Mouse (Mus musculus) frontal cortex, postnatal 36 days (tissue): Measurements from ENCODE around the gene Adprh.

Experiments
- DNase-seq, 2 experiments: peaks; one replicate each; pipeline ENCODE4 v3.0.0; 2022; ENCODE audit warnings: low spot score in 2 of 2

Gene Adprh

GRCm38 (mm10) chr16:38442216-38442615 lies 10.3 kb downstream of the Adprh start:
- DNase-seq, result no peak

DNA sequence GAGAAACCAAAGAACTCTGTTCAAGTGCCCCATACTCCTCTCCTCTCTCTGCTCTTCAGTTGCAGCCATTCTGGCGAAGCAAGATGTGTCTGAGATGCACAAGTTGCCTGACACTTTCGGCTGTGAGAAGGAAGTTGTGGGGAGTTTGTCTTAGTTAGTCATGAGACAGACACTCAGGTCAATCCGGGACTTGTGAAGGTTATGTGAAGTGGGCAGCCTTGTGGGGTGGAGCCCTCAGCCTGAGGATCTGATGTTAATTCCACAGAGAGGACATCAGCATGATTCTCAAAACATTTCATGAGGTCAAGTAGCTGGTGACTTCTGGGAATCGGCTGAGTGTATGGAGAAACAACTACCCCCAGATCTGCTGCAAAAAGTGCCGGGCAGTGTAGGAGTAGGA lies 10.9 kb downstream of the Adprh start:
- no peak for DNase-seq

- DNase-seq, result no peak
These were observed 12.1 kb downstream of the Adprh start for GRCm38 (mm10) chr16:38440403-38440802.

DNA sequence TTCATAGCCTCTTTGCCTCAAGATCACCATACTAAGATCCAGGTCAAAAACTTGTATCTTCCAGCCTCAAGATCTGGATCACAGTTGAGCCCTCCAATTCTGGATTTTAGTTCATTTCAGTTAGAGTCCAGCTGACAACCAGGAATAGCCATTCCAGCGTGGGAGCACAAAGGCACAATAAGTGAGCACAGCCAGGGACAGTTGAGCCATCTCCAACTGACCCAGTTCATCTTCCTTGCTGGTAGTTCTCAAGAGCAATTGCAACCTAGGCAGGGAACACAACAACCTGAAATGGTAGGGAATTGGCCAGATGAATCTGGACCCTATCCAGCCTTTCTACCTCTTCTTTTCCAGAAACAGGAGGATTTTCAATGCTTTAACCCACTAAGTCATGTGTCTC lies 13.3 kb downstream of the Adprh start:
- peak in 1 of 2 experiments; percentile 22 for DNase-seq

DNA sequence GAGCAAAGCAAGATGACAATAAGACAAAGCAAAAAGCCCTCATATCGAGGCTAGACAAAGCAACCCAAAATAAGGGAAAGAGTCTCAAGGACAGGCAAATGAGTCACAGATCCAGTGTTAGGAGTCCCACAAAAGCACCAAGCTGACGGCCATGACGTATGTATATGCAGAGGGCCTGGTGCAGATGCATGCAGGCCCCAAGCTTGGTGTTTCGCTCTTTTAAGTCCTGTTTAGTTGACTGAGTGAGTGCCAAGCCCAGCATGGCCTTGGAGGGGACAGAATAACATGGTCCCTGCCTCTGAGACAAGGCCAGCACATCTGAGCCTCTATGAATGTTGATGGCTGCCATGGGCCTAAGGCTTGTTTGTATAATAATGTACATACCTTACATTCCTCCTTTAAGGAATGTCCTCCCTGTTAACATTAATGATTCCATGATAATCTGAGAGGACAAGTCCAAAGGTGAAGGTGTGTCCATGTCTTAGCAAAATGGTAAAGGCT lies 18.2 kb downstream of the Adprh start:
- no peak for DNase-seq

- no peak for DNase-seq
These were observed 19.0 kb downstream of the Adprh start for GRCm38 (mm10) chr16:38433514-38433913.

DNA sequence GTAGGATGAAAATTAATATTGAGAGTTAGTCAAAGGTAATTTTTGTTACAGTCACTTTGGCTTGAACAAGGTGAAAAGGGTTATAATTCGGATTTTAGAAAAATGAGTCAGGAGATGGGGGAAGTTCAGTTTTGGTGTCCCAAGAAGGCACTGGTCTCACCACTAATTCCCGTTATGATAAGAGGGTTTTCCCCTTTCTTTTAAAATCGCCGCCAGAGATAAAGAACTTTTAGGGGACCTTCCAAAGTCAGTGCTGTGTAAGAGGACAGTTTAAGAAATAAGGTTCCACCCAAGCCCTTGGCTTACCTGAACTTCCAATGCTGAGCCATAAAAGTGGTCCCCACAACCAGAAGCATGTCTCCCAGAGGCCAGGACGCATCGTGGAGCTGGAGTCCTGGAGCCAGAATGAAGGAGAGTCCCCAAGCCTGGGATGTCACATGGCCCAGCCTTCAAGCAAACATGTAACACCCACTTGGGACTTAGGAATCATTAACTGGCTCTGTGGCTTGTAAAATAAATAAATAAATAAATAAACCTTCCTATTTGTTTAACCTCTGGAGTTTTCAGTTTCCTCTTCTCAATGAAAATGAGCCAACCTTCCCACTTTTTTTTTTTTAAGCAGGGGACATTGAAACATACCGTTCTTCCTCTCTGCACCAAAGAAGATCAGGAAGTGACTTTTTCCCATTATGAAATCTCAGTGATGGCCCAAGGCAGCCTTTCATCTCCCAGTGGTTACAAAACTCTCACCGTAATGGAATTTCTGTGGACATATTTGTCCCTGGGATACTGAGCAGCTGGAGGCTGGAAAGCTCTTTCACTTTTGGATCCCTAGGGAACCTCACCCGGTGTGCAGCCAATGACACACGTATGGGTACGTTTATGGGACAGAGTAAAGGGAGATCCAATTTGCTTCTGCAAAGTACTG lies 19.7 kb downstream of the Adprh start, which contains the start of gene Pla1a:
Pla1a (minus strand) TSS at position 648 of the 928 bp plus-strand sequence.
- DNase-seq, result no peak

DNA sequence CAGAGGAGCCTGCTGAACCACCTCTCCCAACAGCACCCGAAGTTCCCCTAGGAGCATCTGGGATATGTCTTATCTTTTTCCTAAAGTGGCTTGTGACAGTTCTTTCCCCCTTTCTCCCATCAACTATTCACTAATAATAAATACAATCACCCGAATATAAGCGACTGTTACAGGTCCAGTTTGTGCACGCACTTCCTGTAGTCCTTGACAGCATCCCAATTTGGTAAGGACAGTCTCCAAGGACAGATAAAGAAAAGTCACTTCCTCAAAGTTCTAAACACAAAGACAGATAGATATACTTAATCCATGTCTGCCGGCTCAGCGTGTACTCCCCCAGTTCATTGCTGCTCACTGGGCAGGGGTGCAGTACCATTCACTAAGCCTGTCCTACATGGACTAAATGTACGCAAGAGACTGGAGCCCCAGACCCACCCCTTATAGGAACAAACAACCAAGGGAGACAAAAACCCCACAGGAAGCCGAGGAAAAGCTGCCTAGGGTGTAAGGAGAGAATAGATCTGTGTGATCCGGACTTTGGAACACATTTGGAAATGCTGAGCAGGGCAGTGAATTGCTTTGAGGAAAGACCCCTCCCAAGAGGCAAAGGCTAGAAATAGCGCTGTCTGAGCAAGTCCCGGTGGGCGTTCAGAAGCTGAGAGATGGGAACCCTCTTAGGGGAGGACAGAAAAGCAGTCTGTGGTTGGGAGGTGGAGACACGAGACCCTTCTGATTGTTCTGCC lies 20.9 kb downstream of the Adprh start:
- DNase-seq, result no peak

DNA sequence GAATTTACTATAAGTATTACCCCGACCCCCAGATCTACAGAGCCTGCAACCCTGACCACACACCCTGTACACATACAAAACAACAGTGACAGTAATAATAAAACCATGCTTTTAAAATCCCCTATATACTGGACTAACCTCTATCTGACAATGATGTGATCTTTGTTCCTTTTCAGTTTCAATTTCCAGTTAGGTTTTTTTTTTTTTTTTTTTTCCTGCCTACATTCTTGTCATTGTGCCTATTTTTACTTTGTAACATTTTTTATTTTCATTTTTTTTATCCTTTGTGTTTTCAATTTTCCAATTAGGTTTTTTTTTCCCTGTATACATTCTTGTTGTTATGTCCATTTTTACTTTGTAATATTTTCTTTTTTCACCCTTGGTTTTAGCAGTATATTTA lies 26.7 kb downstream of the Adprh start:
- no peak for DNase-seq

DNA sequence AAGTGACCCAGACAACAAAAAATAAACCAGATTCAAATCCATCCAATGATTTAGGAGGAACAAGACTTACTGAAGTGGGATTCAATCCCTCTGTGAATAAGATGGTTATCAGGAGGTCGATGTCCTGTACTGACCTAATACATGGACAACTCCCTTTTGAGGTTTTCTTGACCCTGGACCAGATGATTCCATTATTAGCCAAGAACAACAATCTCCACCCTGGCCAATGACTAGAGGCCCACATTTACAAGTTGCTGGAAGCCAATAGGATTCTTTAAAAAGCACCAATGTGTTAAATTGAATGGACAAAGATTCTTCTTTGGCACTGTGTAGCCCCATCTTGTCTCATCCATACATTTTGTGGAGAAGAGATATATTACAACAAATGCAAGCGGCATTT lies 27.1 kb downstream of the Adprh start:
- DNase-seq, result no peak

DNA sequence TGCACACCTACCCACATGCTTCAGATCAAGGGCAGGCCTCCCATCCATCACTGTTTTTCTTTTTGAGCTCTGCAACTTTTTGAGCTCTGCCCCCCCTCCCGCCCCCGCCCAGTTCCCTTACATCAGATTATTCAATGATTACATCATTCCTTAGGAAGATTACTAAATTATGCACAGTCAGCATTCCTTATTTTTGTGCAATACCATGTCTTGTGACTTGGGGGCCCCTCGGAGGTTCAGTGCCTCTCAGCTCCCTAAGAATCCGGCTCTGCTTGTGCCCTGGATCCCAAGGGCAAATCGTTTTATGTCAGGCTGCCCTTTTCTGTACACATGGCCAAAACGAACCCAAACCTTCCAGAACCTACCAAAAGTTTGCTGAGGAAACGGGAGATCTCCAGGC lies 37.5 kb downstream of the Adprh start:
- no peak for DNase-seq

DNA sequence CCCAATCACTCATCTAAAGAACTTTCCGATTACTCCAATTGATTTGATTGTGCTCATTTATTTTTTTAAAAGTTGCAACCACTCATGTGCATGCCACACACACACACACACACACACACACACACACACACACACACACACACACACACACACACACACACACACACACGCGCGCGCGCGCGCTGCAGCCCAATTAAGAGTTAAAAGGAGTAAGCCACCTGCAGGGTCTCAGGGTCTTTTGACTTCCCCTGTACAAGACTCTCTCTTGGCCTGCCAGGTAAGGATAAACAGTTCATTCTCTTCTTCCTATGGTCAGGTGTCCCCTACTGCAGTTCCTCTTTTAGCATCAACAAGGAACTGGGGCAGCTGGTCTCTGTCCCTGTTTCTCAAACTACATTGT lies 44.1 kb downstream of the Adprh start:
- no peak for DNase-seq

GRCm38 (mm10) chr16:38407584-38407983 lies 44.9 kb downstream of the Adprh start:
- no peak for DNase-seq

- DNase-seq, result no peak
These were observed 45.8 kb downstream of the Adprh start for GRCm38 (mm10) chr16:38406708-38407107.

- DNase-seq, result no peak
These were observed 46.2 kb downstream of the Adprh start for GRCm38 (mm10) chr16:38406293-38406692.

DNA sequence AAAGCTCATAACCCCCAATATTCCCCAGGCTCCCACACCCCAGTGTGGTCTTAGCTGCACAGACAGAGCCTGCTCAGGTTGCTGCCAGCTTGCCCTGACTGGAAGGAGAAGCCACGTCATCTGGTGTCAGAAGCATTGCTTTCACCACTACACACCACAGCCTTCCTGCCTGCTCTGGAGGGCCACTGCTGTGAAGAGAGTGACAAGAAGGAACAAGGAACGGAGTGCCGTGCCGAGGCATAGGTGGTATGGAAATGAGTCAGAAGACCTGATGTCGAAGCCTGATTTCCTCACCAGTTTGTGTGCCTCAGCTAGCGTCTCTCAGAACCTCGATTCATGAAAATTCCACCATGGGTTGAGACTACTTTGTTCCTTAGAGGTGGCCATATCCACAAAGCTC lies 48.9 kb downstream of the Adprh start:
- DNase-seq, result no peak

- DNase-seq, result no peak
These were observed 51.0 kb downstream of the Adprh start for GRCm38 (mm10) chr16:38401468-38401867.

- no peak for DNase-seq
These were observed 52.1 kb downstream of the Adprh start for GRCm38 (mm10) chr16:38400311-38400960.

DNA sequence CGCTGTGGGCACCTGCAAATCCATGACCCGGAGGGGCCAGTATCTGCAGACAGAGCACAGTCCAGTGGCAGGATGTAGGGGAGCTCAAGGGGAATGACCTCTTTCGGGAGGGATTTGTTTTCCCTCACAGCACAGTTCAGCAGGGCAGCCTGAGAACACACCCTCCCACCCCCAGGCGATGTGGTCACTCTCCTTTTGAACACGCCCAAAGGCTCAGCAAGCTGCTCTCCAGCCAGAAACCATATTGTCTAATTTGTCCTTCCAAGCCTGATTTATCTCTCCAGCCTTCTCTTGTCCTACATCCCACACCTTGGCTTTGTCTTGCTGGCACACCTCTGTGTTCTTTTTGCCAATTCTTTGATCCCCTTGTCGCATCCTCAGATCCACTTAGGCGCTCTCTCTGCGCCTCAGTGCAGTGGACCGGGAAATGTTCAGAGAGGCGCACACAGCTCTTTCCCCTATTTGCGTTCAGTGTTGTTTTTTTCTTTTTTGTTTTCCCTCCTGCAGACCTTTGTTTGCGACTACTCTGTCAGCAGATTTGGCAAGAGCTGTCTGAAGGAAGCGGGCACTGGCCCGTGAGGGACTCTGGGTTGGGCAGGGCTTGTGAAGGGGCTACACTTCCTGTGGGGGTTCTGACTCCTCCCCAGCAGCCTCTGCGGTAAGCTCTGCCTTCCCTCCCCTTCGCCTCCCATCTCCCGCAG lies 52.8 kb downstream of the Adprh start:
- DNase-seq, result peak in 1 of 2 experiments; percentile 16

- DNase-seq, result no peak
These were observed 53.4 kb downstream of the Adprh start for GRCm38 (mm10) chr16:38399076-38399475.

DNA sequence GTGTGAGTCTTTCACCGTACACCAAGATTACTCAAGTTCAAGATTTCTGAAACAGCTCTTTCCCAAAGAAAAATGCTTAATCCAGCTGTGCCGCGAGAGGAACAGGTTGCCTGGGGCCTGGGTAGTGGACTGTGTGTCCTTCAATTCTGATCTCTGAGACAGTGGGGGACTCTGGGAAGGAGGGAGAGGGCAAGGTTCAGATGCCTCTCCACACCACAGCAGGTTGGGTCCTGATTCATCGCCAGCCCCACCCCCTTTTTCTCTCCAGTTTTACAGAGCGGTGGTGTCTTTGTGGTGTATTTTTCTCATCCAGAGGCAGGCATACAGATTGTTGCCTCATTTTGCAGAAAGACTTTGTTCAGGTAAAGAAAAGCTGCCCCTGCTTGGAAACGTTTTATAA lies 54.2 kb downstream of the Adprh start:
- no peak for DNase-seq

- DNase-seq, result no peak
These were observed 56.3 kb downstream of the Adprh start for GRCm38 (mm10) chr16:38396155-38396554.
